Mouse (Mus musculus) liver, embryonic 15.5 days (tissue): ENCODE results near the gene Meis3. TPM values are rescaled to one million over a fixed set of nuclear protein-coding genes. Genes with fewer than 3 reads are reported as not detected.

Experiments
- ATAC-seq: fragments of 200-750 bp; cut with Nextera tagmentation; 2 replicates; pipeline ENCODE4 v1.8.0; 2017; ENCODE audit warnings: moderate number of reproducible peaks, mild to moderate bottlenecking, moderate library complexity; ENCODE audit not compliant: insufficient read depth
- H3K27ac ChIP-seq: fragments of 300-500 bp; sonication (generic); replicated peaks from 2 replicates; pipeline ENCODE4 v1.5.1; 2015; ENCODE audit warnings: mild to moderate bottlenecking, inconsistent platforms
- H3K27me3 ChIP-seq: fragments of 300-500 bp; sonication (generic); 2 replicates; pipeline ENCODE4 v1.6.1; 2015; ENCODE audit warnings: mild to moderate bottlenecking, inconsistent platforms
- H3K36me3 ChIP-seq: fragments of 300-500 bp; sonication (generic); replicated peaks from 2 replicates; pipeline ENCODE4 v1.6.1; 2015; ENCODE audit warnings: moderate library complexity, mild to moderate bottlenecking, inconsistent platforms
- H3K4me1 ChIP-seq: fragments of 300-500 bp; sonication (generic); replicated peaks from 2 replicates; pipeline ENCODE4 v1.6.1; 2015; ENCODE audit warnings: inconsistent platforms
- H3K4me2 ChIP-seq: fragments of 300-500 bp; sonication (generic); 2 replicates; pipeline ENCODE4 v1.6.1; 2015; ENCODE audit warnings: moderate library complexity, mild to moderate bottlenecking, inconsistent platforms
- H3K4me3 ChIP-seq: fragments of 300-500 bp; sonication (generic); replicated peaks from 2 replicates; pipeline ENCODE4 v1.5.1; 2015; ENCODE audit warnings: mild to moderate bottlenecking, inconsistent platforms
- H3K9ac ChIP-seq: fragments of 300-500 bp; sonication (generic); 2 replicates; pipeline ENCODE4 v1.6.1; 2015; ENCODE audit warnings: moderate library complexity, mild to moderate bottlenecking, inconsistent platforms
- H3K9me3 ChIP-seq: fragments of 300-500 bp; sonication (generic); replicated peaks from 2 replicates; pipeline ENCODE4 v1.6.1; 2016; ENCODE audit warnings: inconsistent platforms
- WGBS: fragments of 180-500 bp; shearing (Covaris S2); methylation state at CpG from one replicate; pipeline ENCODE4 v1.1.7; 2015; ENCODE audit warnings: mixed read lengths; ENCODE audit not compliant: insufficient replicate concordance; 5-methylcytosine and 5-hydroxymethylcytosine counted together
- polyA plus RNA-seq: library from polyadenylated mRNA; unstranded; fragments of >200 nt; fragmentation: Nextera tagmentation; extraction: Ambion mirVana; gene quantifications from 2 replicates; pipeline ENCODE4 v1.2.1, GENCODE M21; 2015

The Meis3 gene
- polyA plus RNA-seq, 1 experiment from 2014 or later = 1.3 TPM

DNA sequence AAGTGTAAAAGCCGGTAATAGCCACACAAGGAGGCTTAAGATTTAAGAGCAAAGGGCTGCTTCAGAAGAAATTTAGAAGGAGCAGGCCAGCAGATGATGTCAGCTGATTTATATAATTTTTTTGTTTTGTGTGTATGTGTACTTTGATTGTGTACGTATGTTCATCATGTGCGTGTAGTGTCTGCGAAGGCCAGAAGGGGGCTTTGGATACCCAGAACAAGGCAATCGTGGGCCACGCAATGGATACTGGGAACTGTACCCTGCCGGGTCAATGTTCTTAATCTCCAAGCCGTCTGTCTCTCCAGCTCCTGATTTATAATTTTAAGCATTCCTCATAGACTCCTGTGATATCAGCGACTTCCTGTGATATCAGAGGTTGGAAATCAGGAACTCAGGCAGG lies 13.6 kb upstream of the Meis3 start:
- no peak overlapping the region for H3K4me2 ChIP-seq
- H3K27me3 ChIP-seq = peaks cover 32% of the 10 kb centered on the region
- H3K27ac ChIP-seq = no peak overlapping the region
- no peak overlapping the region for H3K9ac ChIP-seq
- H3K4me3 ChIP-seq = no peak overlapping the region
- H3K36me3 ChIP-seq = no peaks in the 10 kb centered on the region
- no peaks in the 10 kb centered on the region for H3K4me1 ChIP-seq
- 68% methylated on average over 9 of the region's 9 CpGs for WGBS
- no peak for ATAC-seq
- no peaks in the 10 kb centered on the region for H3K9me3 ChIP-seq

- H3K27ac ChIP-seq = no peak overlapping the region
- ATAC-seq = no peak
- no peaks in the 10 kb centered on the region for H3K9me3 ChIP-seq
- H3K4me1 ChIP-seq = no peaks in the 10 kb centered on the region
- 59% methylated on average over 7 of the region's 7 CpGs for WGBS
- no peak overlapping the region for H3K9ac ChIP-seq
- H3K27me3 ChIP-seq = peaks cover 32% of the 10 kb centered on the region
- no peak overlapping the region for H3K4me3 ChIP-seq
- no peaks in the 10 kb centered on the region for H3K36me3 ChIP-seq
- H3K4me2 ChIP-seq = no peak overlapping the region
Measured at GRCm38 (mm10) chr7:16162036-16162435, 12.9 kb upstream of the Meis3 start.

- H3K9me3 ChIP-seq = no peaks in the 10 kb centered on the region
- no peak overlapping the region for H3K9ac ChIP-seq
- H3K27ac ChIP-seq = no peak overlapping the region
- H3K36me3 ChIP-seq = no peaks in the 10 kb centered on the region
- ATAC-seq = no peak
- no peak overlapping the region for H3K4me2 ChIP-seq
- 0% methylated on average over 1 of the region's 1 CpGs for WGBS
- H3K27me3 ChIP-seq = peaks cover 58% of the 10 kb centered on the region
- no peak overlapping the region for H3K4me3 ChIP-seq
- H3K4me1 ChIP-seq = no peaks in the 10 kb centered on the region
Measured at GRCm38 (mm10) chr7:16172141-16172581, 2.7 kb upstream of the Meis3 start.

DNA sequence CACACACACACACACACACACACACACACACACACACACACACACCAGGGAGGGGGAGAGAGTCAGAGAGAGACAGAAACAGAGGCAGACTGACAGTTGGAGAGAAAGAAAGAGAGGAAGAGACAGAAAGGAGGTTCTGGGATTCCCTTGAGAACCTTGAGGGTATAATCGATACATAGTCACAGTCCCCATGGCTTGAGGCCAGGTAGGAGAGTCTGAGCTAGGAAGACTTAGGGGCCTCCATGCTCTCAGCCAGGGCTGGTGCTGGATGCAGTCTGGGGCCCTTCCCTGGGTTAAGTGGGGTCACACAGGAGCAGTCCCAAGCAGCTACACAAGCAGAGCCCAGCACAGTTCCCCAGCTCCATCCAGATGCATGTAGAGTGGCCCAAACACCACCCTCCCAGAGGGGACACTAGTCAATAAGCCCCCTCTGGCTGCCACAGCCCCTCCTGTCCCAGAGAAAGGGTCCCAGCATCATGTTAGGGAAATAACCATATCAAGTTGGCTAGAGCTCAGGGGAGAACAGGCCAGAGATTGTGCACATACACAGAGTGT lies 2.2 kb upstream of the Meis3 start:
- no peak overlapping the region for H3K27ac ChIP-seq
- H3K4me2 ChIP-seq = no peak overlapping the region
- no peak overlapping the region for H3K4me3 ChIP-seq
- H3K9me3 ChIP-seq = no peaks in the 10 kb centered on the region
- peaks cover 63% of the 10 kb centered on the region for H3K27me3 ChIP-seq
- H3K36me3 ChIP-seq = no peaks in the 10 kb centered on the region
- 35% methylated on average over 1 of the region's 1 CpGs for WGBS
- no peak overlapping the region for H3K9ac ChIP-seq
- H3K4me1 ChIP-seq = no peaks in the 10 kb centered on the region
- no peak for ATAC-seq

DNA sequence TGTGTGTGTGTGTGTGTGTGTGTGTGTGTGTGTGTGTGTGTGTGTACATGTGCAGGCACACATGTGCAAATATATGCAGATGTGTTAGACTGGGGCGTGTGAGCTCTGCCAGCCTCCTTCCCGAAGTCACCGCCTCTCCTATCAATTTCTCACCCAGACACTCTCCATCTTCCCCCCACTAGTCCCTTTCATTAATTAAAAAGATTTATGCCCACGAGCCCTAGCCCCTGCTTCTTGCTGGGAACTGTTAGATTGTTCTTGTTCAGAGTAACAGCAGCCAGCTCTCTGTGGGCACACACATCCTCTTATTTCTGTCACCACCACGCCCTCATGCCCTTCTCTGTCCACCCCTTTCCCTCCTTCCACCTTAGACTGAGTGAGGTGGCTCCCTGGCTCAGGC lies 1.7 kb upstream of the Meis3 start:
- no peaks in the 10 kb centered on the region for H3K36me3 ChIP-seq
- no peak overlapping the region for H3K9ac ChIP-seq
- no peak overlapping the region for H3K27ac ChIP-seq
- peaks cover 66% of the 10 kb centered on the region for H3K27me3 ChIP-seq
- H3K9me3 ChIP-seq = no peaks in the 10 kb centered on the region
- no peak overlapping the region for H3K4me3 ChIP-seq
- no peak for ATAC-seq
- 20% methylated on average over 5 of the region's 5 CpGs for WGBS
- no peaks in the 10 kb centered on the region for H3K4me1 ChIP-seq
- no peak overlapping the region for H3K4me2 ChIP-seq

GRCm38 (mm10) chr7:16175542-16175931 lies 647 bp downstream of the Meis3 start:
- H3K27me3 ChIP-seq = peaks cover 66% of the 10 kb centered on the region
- H3K4me3 ChIP-seq = peak overlapping the region; percentile 46
- H3K4me2 ChIP-seq = peak overlapping the region; percentile 62
- WGBS = 1% methylated on average over 10 of the region's 10 CpGs
- ATAC-seq = no peak
- no peaks in the 10 kb centered on the region for H3K36me3 ChIP-seq
- H3K9ac ChIP-seq = no peak overlapping the region
- no peaks in the 10 kb centered on the region for H3K4me1 ChIP-seq
- no peak overlapping the region for H3K27ac ChIP-seq
- H3K9me3 ChIP-seq = no peaks in the 10 kb centered on the region

- H3K9me3 ChIP-seq = no peaks in the 10 kb centered on the region
- WGBS = 48% methylated on average over 4 of the region's 4 CpGs
- no peak overlapping the region for H3K4me2 ChIP-seq
- no peak overlapping the region for H3K9ac ChIP-seq
- no peaks in the 10 kb centered on the region for H3K36me3 ChIP-seq
- H3K4me3 ChIP-seq = no peak overlapping the region
- peaks cover 48% of the 10 kb centered on the region for H3K27me3 ChIP-seq
- H3K4me1 ChIP-seq = no peaks in the 10 kb centered on the region
- H3K27ac ChIP-seq = no peak overlapping the region
- no peak for ATAC-seq
Measured at GRCm38 (mm10) chr7:16178114-16178513, 3.2 kb downstream of the Meis3 start.

DNA sequence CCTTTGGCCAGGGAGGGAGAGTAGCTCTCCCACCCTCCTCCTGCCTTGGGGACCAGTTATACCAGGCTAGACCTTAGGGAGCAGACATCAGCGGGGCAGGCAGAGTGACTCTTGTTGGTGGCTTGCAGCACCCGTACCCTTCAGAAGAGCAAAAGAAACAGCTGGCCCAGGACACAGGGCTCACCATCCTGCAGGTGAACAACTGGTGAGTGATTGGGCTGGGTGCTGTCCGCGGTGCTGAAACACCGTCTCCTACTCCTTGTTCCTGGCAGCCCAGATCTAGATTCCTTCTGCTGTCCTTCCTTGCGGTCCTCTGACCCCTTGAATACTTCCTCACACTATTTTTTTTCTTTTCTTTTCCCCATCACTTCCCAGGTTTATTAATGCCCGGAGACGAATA lies 8.8 kb downstream of the Meis3 start:
- H3K36me3 ChIP-seq = no peaks in the 10 kb centered on the region
- 12% methylated on average over 8 of the region's 8 CpGs for WGBS
- H3K9ac ChIP-seq = no peak overlapping the region
- no peaks in the 10 kb centered on the region for H3K9me3 ChIP-seq
- H3K4me1 ChIP-seq = no peaks in the 10 kb centered on the region
- ATAC-seq = no peak
- no peak overlapping the region for H3K4me3 ChIP-seq
- H3K27ac ChIP-seq = no peak overlapping the region
- H3K27me3 ChIP-seq = 0 out of 2 replicates have a peak, but pooled peaks cover 2% of the 10 kb centered on the region
- no peak overlapping the region for H3K4me2 ChIP-seq

- Histone ChIP-seq H3K4me2 (no peak overlapping the region), H3K27ac (no peak overlapping the region), H3K9ac (no peak overlapping the region), H3K4me3 (no peak overlapping the region), H3K27me3 (0 out of 2 replicates have a peak, but pooled peaks cover 15% of the 10 kb centered on the region), H3K9me3 (no peaks in the 10 kb centered on the region), H3K4me1 (no peaks in the 10 kb centered on the region), H3K36me3 (no peaks in the 10 kb centered on the region)
- ATAC-seq = peak; percentile 61
- WGBS = 28% methylated on average over 8 of the region's 8 CpGs
Measured at GRCm38 (mm10) chr7:16187494-16187893, 12.6 kb downstream of the Meis3 start.

GRCm38 (mm10) chr7:16192315-16192714 lies 17.4 kb downstream of the Meis3 start:
- Histone ChIP-seq H3K4me2 (no peak overlapping the region), H3K4me1 (no peaks in the 10 kb centered on the region), H3K9me3 (no peaks in the 10 kb centered on the region), H3K27me3 (0 out of 2 replicates have a peak, but pooled peaks cover 15% of the 10 kb centered on the region), H3K9ac (no peak overlapping the region), H3K27ac (no peak overlapping the region), H3K36me3 (peaks cover 3% of the 10 kb centered on the region), H3K4me3 (no peak overlapping the region)
- ATAC-seq = no peak
- WGBS = 19% methylated on average over 5 of the region's 5 CpGs

DNA sequence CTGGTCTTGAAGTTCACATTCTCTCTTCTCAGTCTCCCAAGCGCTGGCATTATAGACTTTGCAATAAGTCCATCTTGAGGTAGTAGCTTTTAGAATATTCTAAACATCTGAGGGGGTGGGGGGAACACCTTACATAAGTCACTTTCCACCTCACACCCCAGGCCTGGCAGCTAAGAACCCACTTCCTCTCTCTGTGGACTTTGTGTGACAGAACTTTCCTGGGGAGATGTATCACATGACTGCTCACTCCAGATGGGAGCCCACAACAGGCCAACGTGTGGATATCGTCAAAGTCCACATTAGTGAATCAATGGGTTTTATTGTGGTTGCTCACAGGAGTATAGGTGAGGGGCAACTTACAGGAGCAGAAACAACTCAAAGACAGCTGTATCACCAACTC lies 18.8 kb downstream of the Meis3 start:
- Histone ChIP-seq H3K4me3 (no peak overlapping the region), H3K4me2 (no peak overlapping the region), H3K4me1 (no peaks in the 10 kb centered on the region), H3K9me3 (no peaks in the 10 kb centered on the region), H3K27me3 (0 out of 2 replicates have a peak, but pooled peaks cover 12% of the 10 kb centered on the region), H3K9ac (no peak overlapping the region), H3K27ac (no peak overlapping the region), H3K36me3 (peaks cover 17% of the 10 kb centered on the region)
- WGBS = 20% methylated on average over 3 of the region's 3 CpGs
- ATAC-seq = no peak

- Histone ChIP-seq H3K27ac (no peak overlapping the region), H3K4me3 (no peak overlapping the region), H3K4me1 (no peaks in the 10 kb centered on the region), H3K27me3 (0 out of 2 replicates have a peak, but pooled peaks cover 1% of the 10 kb centered on the region), H3K9me3 (no peaks in the 10 kb centered on the region), H3K36me3 (peaks cover 26% of the 10 kb centered on the region), H3K9ac (no peak overlapping the region), H3K4me2 (no peak overlapping the region)
- no peak for ATAC-seq
- 67% methylated on average over 6 of the region's 6 CpGs for WGBS
Measured at GRCm38 (mm10) chr7:16196616-16197015, 21.7 kb downstream of the Meis3 start.
